Mouse (Mus musculus) small intestine, adult 2 months (tissue): ENCODE measurements around the gene Nr5a2. TPM values are rescaled to one million over a fixed set of nuclear protein-coding genes. Genes with fewer than 3 reads are reported as not detected.
"Not testable (repeated sequence)": the region's sequence is repeated elsewhere in the genome, so short reads cannot be mapped to it uniquely, and the experiment has no call there.

Experiments
- H3K27ac ChIP-seq: fragments of 200-500 bp; 2 replicates; pipeline ENCODE4 v1.5.1; 2012; ENCODE audit warnings: low read depth, low read length, control low read depth, inconsistent platforms; ENCODE audit not compliant: insufficient read depth
- H3K27me3 ChIP-seq: fragments of 200-500 bp; 2 replicates; pipeline ENCODE4 v1.6.1; 2012; ENCODE audit warnings: mild to moderate bottlenecking, moderate library complexity, low read length, inconsistent platforms; ENCODE audit not compliant: control insufficient read depth, insufficient read depth
- H3K36me3 ChIP-seq: fragments of 200-500 bp; 2 replicates; pipeline ENCODE4 v1.6.1; 2012; ENCODE audit warnings: mild to moderate bottlenecking, low read length, control low read depth, inconsistent platforms; ENCODE audit not compliant: control insufficient read depth, insufficient read depth
- H3K4me1 ChIP-seq: fragments of 200-500 bp; 2 replicates; pipeline ENCODE4 v1.6.1; 2012; ENCODE audit warnings: low read length, inconsistent platforms, mixed read lengths; ENCODE audit not compliant: control insufficient read depth, insufficient read depth, insufficient read length
- H3K4me3 ChIP-seq: fragments of 200-500 bp; 2 replicates; pipeline ENCODE4 v1.5.1; 2012; ENCODE audit warnings: low read depth, mild to moderate bottlenecking, control low read depth, inconsistent platforms, low read length, moderate library complexity
- CTCF ChIP-seq: fragments of 200-500 bp; IDR thresholded peaks from 2 replicates; pipeline ENCODE4 v1.5.1; 2012; ENCODE audit warnings: low read depth, mild to moderate bottlenecking, control low read depth, inconsistent platforms, low read length, moderate library complexity, mixed read lengths; ENCODE audit not compliant: insufficient replicate concordance, insufficient read length; ENCODE audit errors: extremely low read depth
- POLR2A ChIP-seq: fragments of 200-500 bp; IDR thresholded peaks from 2 replicates; pipeline ENCODE4 v1.6.1; 2012; ENCODE audit warnings: low read depth, mild to moderate bottlenecking, control low read depth, inconsistent platforms, low read length, moderate library complexity
- WGBS: fragments of 180-500 bp; shearing (Covaris S2); methylation state at CpG from one replicate; pipeline ENCODE4 v1.1.7; 2018; 5-methylcytosine and 5-hydroxymethylcytosine counted together
- polyA plus RNA-seq: library from polyadenylated mRNA; depleted of rRNA; stranded (reverse); fragments of >200 nt; gene quantifications from 2 replicates; pipeline ENCODE4 v1.2.3, GENCODE M21; 2012

Gene Nr5a2
- polyA plus RNA-seq, 1 experiment = 9.4 TPM

GRCm38 (mm10) chr1:136823897-136824296, 136.4 kb downstream of the Nr5a2 start:
- no peaks in the 10 kb centered on the region for H3K27me3 ChIP-seq
- 59% methylated on average over 4 of the region's 4 CpGs for WGBS
- no peaks in the 10 kb centered on the region for H3K36me3 ChIP-seq
- TF ChIP-seq POLR2A = no peak
- TF ChIP-seq CTCF = no peak
- no peaks in the 10 kb centered on the region for H3K4me1 ChIP-seq
- H3K4me3 ChIP-seq = no peak overlapping the region
- no peak overlapping the region for H3K27ac ChIP-seq

- Histone ChIP-seq H3K4me3 (no peak overlapping the region), H3K27ac (no peak overlapping the region), H3K4me1 (no peaks in the 10 kb centered on the region), H3K27me3 (no peaks in the 10 kb centered on the region), H3K36me3 (no peaks in the 10 kb centered on the region)
- no peak for TF ChIP-seq CTCF
- 80% methylated on average over 6 of the region's 6 CpGs for WGBS
Observed at GRCm38 (mm10) chr1:136800625-136801024, 159.6 kb downstream of the Nr5a2 start.

GRCm38 (mm10) chr1:136796361-136797090, 163.7 kb downstream of the Nr5a2 start:
- no peaks in the 10 kb centered on the region for H3K36me3 ChIP-seq
- no peaks in the 10 kb centered on the region for H3K4me1 ChIP-seq
- no peak overlapping the region for H3K27ac ChIP-seq
- WGBS = 37% methylated on average over 17 of the region's 17 CpGs
- H3K27me3 ChIP-seq = no peaks in the 10 kb centered on the region
- no peak overlapping the region for H3K4me3 ChIP-seq
- no peak for TF ChIP-seq POLR2A

- not testable (repeated sequence) for H3K27ac ChIP-seq, H3K27me3 ChIP-seq, H3K4me1 ChIP-seq, H3K36me3 ChIP-seq, H3K4me3 ChIP-seq
- WGBS = 95% methylated on average over 12 of the region's 12 CpGs
Observed at GRCm38 (mm10) chr1:136792957-136793883, 167.0 kb downstream of the Nr5a2 start.
